Mouse (Mus musculus) heart, postnatal 0 days (tissue): ENCODE results near the gene Gm9936.

Source experiments
- CTCF ChIP-seq: IDR thresholded peaks from 2 replicates; pipeline ENCODE4 v1.5.1; 2016; ENCODE audit warnings: antibody characterized with exemption, control low read depth, low read depth
- EP300 ChIP-seq: IDR thresholded peaks from 2 replicates; pipeline ENCODE4 v1.6.1; 2016; ENCODE audit warnings: antibody characterized with exemption, low read depth

GRCm38 (mm10) chr5:114897374-114897793, 38.9 kb upstream of the Gm9936 start:
- TF ChIP-seq CTCF (no peak), EP300 (no peak)
